19 mouse cellular contexts compared by ENCODE assay signal in the genomic region with DNA sequence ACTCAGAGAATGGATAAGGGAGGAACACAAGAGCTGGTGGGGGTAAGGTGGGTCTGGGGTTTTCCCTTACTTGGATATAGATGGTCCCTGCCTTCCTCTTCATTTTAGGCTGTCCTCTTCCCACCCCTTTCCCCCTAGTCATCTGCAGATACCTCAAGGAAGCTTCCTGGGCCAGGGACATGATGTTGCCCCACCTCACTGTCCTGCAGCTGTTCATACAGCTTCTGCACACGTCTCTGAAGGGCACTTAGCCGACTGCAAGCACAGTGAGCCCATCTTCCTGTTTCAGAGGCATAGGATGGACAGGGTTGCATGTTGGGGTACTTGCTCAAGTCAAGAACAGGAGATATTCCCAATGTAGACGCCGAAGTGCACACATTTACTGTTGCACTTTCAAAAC.
DNase-seq lines count a peak whose midpoint lies in the region; ATAC-seq and TF ChIP-seq lines count a peak whose summit lies in the region.
"Had no signal": no experiment of that assay in that cellular context is flagged by ENCODE, and none has a peak within 500 bp of the region (broad histone marks: within the 10 kb centered on the region; RNA-seq: fewer than 3 reads in every experiment).

No protein-coding gene starts in this region.

- no peaks in the 10 kb centered on the region for H3K36me3 ChIP-seq in heart, embryonic 16.5 days (ENCODE audit: control insufficient read depth, insufficient read depth)
- no peaks in the 10 kb centered on the region for H3K36me3 ChIP-seq in heart, embryonic 11.5 days (ENCODE audit: control insufficient read depth, insufficient read depth, low read length)
- no peaks in the 10 kb centered on the region for H3K36me3 ChIP-seq in kidney, postnatal 0 days (ENCODE audit: insufficient read depth, low read length)
- H3K36me3 ChIP-seq in limb, embryonic 12.5 days: no peaks in the 10 kb centered on the region
- H3K36me3 ChIP-seq: heart, embryonic 10.5 days; liver, embryonic 13.5 days; neural tube, embryonic 12.5 days had no signal

- H3K9me3 ChIP-seq in heart, embryonic 16.5 days (replicated peaks; ENCODE audit: control insufficient read depth, low read length): no peaks in the 10 kb centered on the region
- H3K9me3 ChIP-seq in heart, embryonic 11.5 days (replicated peaks; ENCODE audit: control insufficient read depth, low read length): no peaks in the 10 kb centered on the region
- H3K9me3 ChIP-seq in kidney, postnatal 0 days (replicated peaks; ENCODE audit: low read length): no peaks in the 10 kb centered on the region
- no peaks in the 10 kb centered on the region for H3K9me3 ChIP-seq in limb, embryonic 12.5 days
- H3K9me3 ChIP-seq: forebrain, embryonic 13.5 days; heart, embryonic 10.5 days; liver, embryonic 13.5 days; neural tube, embryonic 12.5 days had no signal

- no peak for DNase-seq in kidney, postnatal 0 days (ENCODE audit: low spot score)
- DNase-seq in kidney, postnatal 10 days: no peak
- DNase-seq in natural killer cell, adult 2 months (ENCODE audit: low spot score in 2 of 2): no peak
- no peak for DNase-seq in lung, postnatal 25 days (ENCODE audit: low spot score)
- DNase-seq: cerebellum, postnatal 10 days; gastrocnemius, postnatal 36 days; left cerebral cortex, postnatal 4 days; liver, embryonic 13.5 days; thymus, adult 18-20 months; thymus, postnatal 4 days had no signal

- TF ChIP-seq CTCF in kidney, postnatal 0 days (IDR thresholded peaks at IDR 0.05; ENCODE audit: low read depth): no peak

- peaks cover 18% of the 10 kb centered on the region for H3K4me1 ChIP-seq in heart, embryonic 16.5 days (ENCODE audit: control insufficient read depth, insufficient read depth, low read length)
- H3K4me1 ChIP-seq in heart, embryonic 11.5 days (ENCODE audit: control insufficient read depth, insufficient read depth, low read length): peaks cover 15% of the 10 kb centered on the region
- H3K4me1 ChIP-seq in kidney, postnatal 0 days (replicated peaks; ENCODE audit: insufficient read depth, low read length): peaks cover 35% of the 10 kb centered on the region
- H3K4me1 ChIP-seq in limb, embryonic 12.5 days (replicated peaks): peaks cover 50% of the 10 kb centered on the region
- H3K4me1 ChIP-seq: liver, embryonic 13.5 days had no signal

- H3K27ac ChIP-seq in heart, embryonic 16.5 days (ENCODE audit: low read length): peak overlapping the region; percentile 30; the same call in 1 of the 2 replicates
- H3K27ac ChIP-seq in heart, embryonic 11.5 days (ENCODE audit: low read depth, low read length): no peak overlapping the region
- peak overlapping the region; percentile 31; the same call in 1 of the 2 replicates for H3K27ac ChIP-seq in kidney, postnatal 0 days
- H3K27ac ChIP-seq in limb, embryonic 12.5 days: peak overlapping the region; percentile 73
- H3K27ac ChIP-seq: forebrain, embryonic 13.5 days; heart, embryonic 10.5 days; hindbrain, postnatal 0 days; liver, embryonic 13.5 days; neural tube, embryonic 12.5 days had no signal

- no peak overlapping the region for H3K9ac ChIP-seq in heart, embryonic 16.5 days (ENCODE audit: low read length)
- no peak overlapping the region for H3K9ac ChIP-seq in heart, embryonic 11.5 days (ENCODE audit: low read depth, low read length)
- no peak overlapping the region for H3K9ac ChIP-seq in kidney, postnatal 0 days (ENCODE audit: low read depth, low read length)
- H3K9ac ChIP-seq in limb, embryonic 12.5 days (replicated peaks): no peak overlapping the region
- H3K9ac ChIP-seq: forebrain, embryonic 13.5 days; liver, embryonic 13.5 days; lung, embryonic 14.5 days; neural tube, embryonic 12.5 days had no signal

- 65% methylated on average over 4 of the region's 4 CpGs for WGBS in heart, embryonic 16.5 days
- WGBS in heart, embryonic 11.5 days (ENCODE audit: insufficient replicate concordance): 66% methylated on average over 4 of the region's 4 CpGs
- WGBS in kidney, postnatal 0 days: 29% methylated on average over 4 of the region's 4 CpGs
- WGBS in limb, embryonic 12.5 days: 69% methylated on average over 4 of the region's 4 CpGs

- no peak overlapping the region for H3K4me2 ChIP-seq in heart, embryonic 16.5 days (ENCODE audit: low read depth, low read length)
- no peak overlapping the region for H3K4me2 ChIP-seq in heart, embryonic 11.5 days
- H3K4me2 ChIP-seq in kidney, postnatal 0 days (ENCODE audit: low read length): 0 out of 2 replicates have a peak overlapping the region, but pooled peaks have one; percentile 13
- H3K4me2 ChIP-seq in limb, embryonic 12.5 days: no peak overlapping the region
- H3K4me2 ChIP-seq: forebrain, embryonic 13.5 days; liver, embryonic 13.5 days; lung, embryonic 14.5 days; neural tube, embryonic 12.5 days had no signal

- ATAC-seq in heart, embryonic 16.5 days (replicated peaks; ENCODE audit: extremely low read depth, insufficient read depth, low FRiP score): no peak
- ATAC-seq in heart, embryonic 11.5 days (replicated peaks; ENCODE audit: insufficient number of reproducible peaks, low FRiP score, low TSS enrichment): no peak
- no peak for ATAC-seq in kidney, postnatal 0 days (replicated peaks; ENCODE audit: low FRiP score, low read depth)
- no peak for ATAC-seq in limb, embryonic 12.5 days (ENCODE audit: insufficient number of reproducible peaks, insufficient read depth, low FRiP score, low TSS enrichment, low read depth)
- ATAC-seq: forebrain, embryonic 13.5 days; hindbrain, postnatal 0 days had no signal

- H3K27me3 ChIP-seq in heart, embryonic 16.5 days (ENCODE audit: control insufficient read depth, insufficient read depth, low read length): peaks cover under 1% of the 10 kb centered on the region; the same call in 1 of the 2 replicates
- peaks cover 2% of the 10 kb centered on the region; the same call in 1 of the 2 replicates for H3K27me3 ChIP-seq in heart, embryonic 11.5 days (ENCODE audit: control insufficient read depth, insufficient read depth, low read length)
- no peaks in the 10 kb centered on the region for H3K27me3 ChIP-seq in kidney, postnatal 0 days (ENCODE audit: insufficient read depth, low read length)
- H3K27me3 ChIP-seq in limb, embryonic 12.5 days: peaks cover 12% of the 10 kb centered on the region; the same call in 1 of the 2 replicates
- H3K27me3 ChIP-seq: neural tube, embryonic 12.5 days had no signal

- no peak overlapping the region for H3K4me3 ChIP-seq in heart, embryonic 16.5 days (ENCODE audit: low read length)
- H3K4me3 ChIP-seq in heart, embryonic 11.5 days (ENCODE audit: low read depth, low read length): no peak overlapping the region
- H3K4me3 ChIP-seq in kidney, postnatal 0 days (replicated peaks; ENCODE audit: low read depth, low read length): no peak overlapping the region
- H3K4me3 ChIP-seq in limb, embryonic 12.5 days (replicated peaks): no peak overlapping the region
- H3K4me3 ChIP-seq: erythroblast, embryonic 14.5 days; forebrain, embryonic 13.5 days; heart, embryonic 10.5 days; liver, embryonic 13.5 days; neural tube, embryonic 12.5 days had no signal
